Mouse (Mus musculus) ES-Bruce4 (cell line): Measurements from ENCODE around the gene Hmga1b.

ENCODE experiments used
- EP300 ChIP-seq: IDR thresholded peaks from 2 replicates; pipeline ENCODE4 v1.6.1; 2011; ENCODE audit warnings: low read depth, low read length; ENCODE audit not compliant: insufficient read depth
- POLR2A ChIP-seq: IDR thresholded peaks from one replicate; pipeline ENCODE4 v1.8.1; 2011; ENCODE audit warnings: low read length; ENCODE audit not compliant: insufficient read depth

DNA sequence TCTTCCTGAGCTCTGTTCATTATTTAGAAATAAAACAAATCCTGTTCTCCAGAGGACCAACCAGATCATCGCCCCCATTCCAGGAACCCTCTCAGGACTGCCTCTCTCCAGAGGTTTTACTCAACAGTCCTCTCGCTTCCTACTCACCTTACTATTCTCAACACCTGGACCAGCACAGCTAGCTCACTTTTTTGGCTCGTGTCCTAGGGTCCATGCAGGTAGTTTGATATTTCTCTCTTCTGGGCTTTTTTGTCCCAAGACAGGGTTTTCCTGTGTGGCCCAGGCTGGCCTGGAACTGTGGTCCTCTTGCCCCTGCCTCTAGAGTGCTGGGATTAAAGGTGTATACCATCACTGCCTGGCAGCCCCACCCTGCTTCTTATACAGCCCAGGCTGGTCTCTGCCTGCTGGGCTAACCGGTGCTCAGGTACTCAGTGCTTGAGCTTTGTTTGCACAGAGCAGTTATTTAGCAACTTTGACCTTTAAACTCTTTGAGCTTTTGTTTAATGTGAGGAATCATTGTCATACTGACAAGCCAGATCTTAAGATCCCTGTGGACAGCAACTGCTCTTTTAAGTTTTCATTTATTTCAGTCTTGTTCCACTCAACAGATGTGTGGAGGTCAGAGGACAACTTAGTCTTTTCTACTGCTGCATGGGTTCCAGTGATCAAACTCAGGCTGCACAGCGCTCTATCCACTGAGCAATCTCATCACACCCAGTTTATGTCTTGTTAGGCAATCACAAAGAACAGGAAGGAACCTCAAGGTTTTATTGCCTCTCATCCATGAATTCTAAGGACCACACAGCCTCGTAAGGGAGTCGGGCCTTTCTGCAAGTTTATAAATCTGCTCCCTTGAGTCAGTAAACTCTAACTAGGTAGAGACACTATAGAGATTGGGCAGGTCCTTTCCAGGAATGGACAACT lies 43.0 kb downstream of the Hmga1b start:
- TF ChIP-seq EP300 (peak; percentile 75; the same call in 1 of the 2 replicates), POLR2A (no peak)
